Mouse (Mus musculus) forebrain, embryonic 13.5 days (tissue): Measurements from ENCODE around the gene Nsmce1. TPM values are rescaled to one million over a fixed set of nuclear protein-coding genes. Genes with fewer than 3 reads are reported as not detected.

Experiments used
- ATAC-seq: fragments of 200-750 bp; cut with Nextera tagmentation; 2 replicates; pipeline ENCODE4 v1.8.0; 2017
- H3K27ac ChIP-seq: fragments of 300-500 bp; sonication (generic); 2 replicates; pipeline ENCODE4 v1.5.1; 2015; ENCODE audit warnings: inconsistent platforms, mild to moderate bottlenecking, moderate library complexity
- H3K27me3 ChIP-seq: fragments of 300-500 bp; sonication (generic); 2 replicates; pipeline ENCODE4 v1.6.1; 2015; ENCODE audit warnings: mild to moderate bottlenecking, inconsistent platforms
- H3K36me3 ChIP-seq: fragments of 300-500 bp; sonication (generic); 2 replicates; pipeline ENCODE4 v1.6.1; 2015; ENCODE audit warnings: mild to moderate bottlenecking, inconsistent platforms; ENCODE audit not compliant: poor library complexity, severe bottlenecking
- H3K4me1 ChIP-seq: fragments of 300-500 bp; sonication (generic); 2 replicates; pipeline ENCODE4 v1.6.1; 2015; ENCODE audit warnings: inconsistent platforms
- H3K4me2 ChIP-seq: fragments of 300-500 bp; sonication (generic); 2 replicates; pipeline ENCODE4 v1.6.1; 2015; ENCODE audit warnings: inconsistent platforms, mild to moderate bottlenecking, moderate library complexity
- H3K4me3 ChIP-seq: fragments of 300-500 bp; sonication (generic); 2 replicates; pipeline ENCODE4 v1.5.1; 2015; ENCODE audit warnings: mild to moderate bottlenecking, inconsistent platforms
- H3K9ac ChIP-seq: fragments of 300-500 bp; sonication (generic); 2 replicates; pipeline ENCODE4 v1.6.1; 2015; ENCODE audit warnings: mild to moderate bottlenecking, inconsistent platforms
- H3K9me3 ChIP-seq: fragments of 300-500 bp; sonication (generic); replicated peaks from 2 replicates; pipeline ENCODE4 v1.6.1; 2016; ENCODE audit warnings: inconsistent platforms
- WGBS: fragments of 180-500 bp; shearing (Covaris S2); methylation state at CpG from one replicate; pipeline ENCODE4 v1.1.7; 2015; 5-methylcytosine and 5-hydroxymethylcytosine counted together
- polyA plus RNA-seq: library from polyadenylated mRNA; unstranded; fragments of >200 nt; fragmentation: Nextera tagmentation; extraction: Ambion mirVana; gene quantifications from 2 replicates; pipeline ENCODE4 v1.2.1, GENCODE M21; 2015

The Nsmce1 gene
- polyA plus RNA-seq, 1 experiment from 2014 or later = 137 TPM

- H3K9me3 ChIP-seq = no peaks in the 10 kb centered on the region
- no peak overlapping the region for H3K9ac ChIP-seq
- H3K36me3 ChIP-seq = no peaks in the 10 kb centered on the region
- H3K4me3 ChIP-seq = no peak overlapping the region
- no peaks in the 10 kb centered on the region for H3K4me1 ChIP-seq
- ATAC-seq = no peak
- WGBS = 86% methylated on average over 2 of the region's 2 CpGs
- H3K27ac ChIP-seq = no peak overlapping the region
- no peak overlapping the region for H3K4me2 ChIP-seq
- H3K27me3 ChIP-seq = no peaks in the 10 kb centered on the region
Measured at GRCm38 (mm10) chr7:125507279-125507678, 15.9 kb upstream of the Nsmce1 start.

DNA sequence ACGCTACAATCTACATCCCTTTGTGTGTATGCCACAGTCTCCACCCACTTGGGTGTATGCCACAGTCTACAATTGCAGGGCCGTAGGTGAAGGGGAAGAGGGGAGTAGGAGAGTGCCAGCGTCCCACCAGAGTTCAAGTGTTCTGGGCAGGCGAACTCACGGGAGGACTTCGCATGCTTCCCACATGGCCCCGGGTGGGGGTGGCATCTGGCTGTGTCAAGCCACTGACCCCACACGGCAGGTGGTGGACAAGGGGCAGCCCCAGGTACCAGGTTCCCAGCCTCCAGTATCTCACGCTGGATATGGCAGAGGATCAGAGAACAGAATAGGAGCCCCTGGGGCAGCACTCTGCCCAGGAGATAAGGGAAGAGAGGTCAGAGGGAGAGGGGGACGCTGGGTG is 14.2 kb upstream of the Nsmce1 start:
- ATAC-seq = no peak
- H3K9me3 ChIP-seq = no peaks in the 10 kb centered on the region
- WGBS = 83% methylated on average over 10 of the region's 10 CpGs

DNA sequence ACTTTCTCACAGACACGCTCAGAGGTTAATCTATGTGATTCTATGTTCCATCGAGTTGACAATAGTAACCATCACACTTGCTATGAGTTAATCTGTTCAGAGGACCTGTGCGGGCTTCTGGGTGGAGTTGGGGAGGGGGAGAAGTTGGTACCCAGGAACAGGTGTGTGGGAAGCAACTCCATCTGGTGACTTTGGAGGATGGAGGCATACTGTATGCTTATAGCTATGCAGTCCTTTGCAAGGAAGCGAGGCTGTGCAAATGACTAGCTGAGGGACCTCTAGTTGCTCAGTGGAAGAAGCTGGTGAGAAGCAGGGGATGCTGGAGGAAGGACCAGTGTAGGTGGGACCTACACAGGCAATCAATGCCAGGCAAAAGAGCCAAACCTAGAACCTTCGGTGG is 13.2 kb upstream of the Nsmce1 start:
- 86% methylated on average over 5 of the region's 5 CpGs for WGBS
- no peak for ATAC-seq
- no peak overlapping the region for H3K4me3 ChIP-seq
- H3K4me1 ChIP-seq = no peaks in the 10 kb centered on the region; the same call in 1 of the 2 replicates
- no peaks in the 10 kb centered on the region for H3K27me3 ChIP-seq
- H3K36me3 ChIP-seq = no peaks in the 10 kb centered on the region
- H3K9ac ChIP-seq = no peak overlapping the region
- H3K9me3 ChIP-seq = no peaks in the 10 kb centered on the region
- H3K4me2 ChIP-seq = no peak overlapping the region
- H3K27ac ChIP-seq = no peak overlapping the region

More for the DNA sequence above, 14.2 kb upstream of the Nsmce1 start:
- no peak overlapping the region for H3K9ac ChIP-seq
- no peaks in the 10 kb centered on the region for H3K27me3 ChIP-seq
- no peak overlapping the region for H3K27ac ChIP-seq
- no peaks in the 10 kb centered on the region for H3K4me1 ChIP-seq
- no peak overlapping the region for H3K4me3 ChIP-seq
- H3K36me3 ChIP-seq = no peaks in the 10 kb centered on the region
- H3K4me2 ChIP-seq = no peak overlapping the region

GRCm38 (mm10) chr7:125503374-125504092 is 12.1 kb upstream of the Nsmce1 start:
- Histone ChIP-seq H3K4me2 (no peak overlapping the region), H3K4me3 (no peak overlapping the region), H3K27me3 (no peaks in the 10 kb centered on the region), H3K36me3 (no peaks in the 10 kb centered on the region), H3K9ac (no peak overlapping the region), H3K27ac (no peak overlapping the region), H3K9me3 (no peaks in the 10 kb centered on the region), H3K4me1 (no peaks in the 10 kb centered on the region; the same call in 1 of the 2 replicates)
- WGBS = 85% methylated on average over 5 of the region's 5 CpGs
- ATAC-seq = no peak

DNA sequence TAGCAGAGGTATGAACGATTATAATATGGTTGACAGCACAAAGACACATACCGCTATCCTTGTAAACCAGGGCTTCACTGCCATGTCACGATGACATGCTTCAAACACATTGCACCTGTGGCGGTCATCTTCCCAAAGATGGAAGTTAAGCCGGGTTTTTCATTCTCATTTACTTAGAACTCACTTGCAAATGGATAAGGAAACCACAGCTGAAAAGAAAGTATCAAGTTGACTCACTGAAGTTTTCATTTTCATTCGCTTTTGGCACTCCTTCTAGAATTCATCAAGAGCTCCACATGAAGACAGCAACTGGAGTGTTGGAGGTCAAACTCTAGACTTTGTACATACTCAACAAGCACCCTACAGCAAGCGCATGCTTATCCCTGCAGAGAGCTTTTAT is 9.5 kb upstream of the Nsmce1 start:
- Histone ChIP-seq H3K36me3 (no peaks in the 10 kb centered on the region), H3K9me3 (no peaks in the 10 kb centered on the region), H3K27me3 (no peaks in the 10 kb centered on the region), H3K4me2 (no peak overlapping the region), H3K4me3 (no peak overlapping the region), H3K27ac (no peak overlapping the region), H3K9ac (no peak overlapping the region), H3K4me1 (no peaks in the 10 kb centered on the region; the same call in 1 of the 2 replicates)
- no peak for ATAC-seq
- WGBS = 92% methylated on average over 7 of the region's 7 CpGs

DNA sequence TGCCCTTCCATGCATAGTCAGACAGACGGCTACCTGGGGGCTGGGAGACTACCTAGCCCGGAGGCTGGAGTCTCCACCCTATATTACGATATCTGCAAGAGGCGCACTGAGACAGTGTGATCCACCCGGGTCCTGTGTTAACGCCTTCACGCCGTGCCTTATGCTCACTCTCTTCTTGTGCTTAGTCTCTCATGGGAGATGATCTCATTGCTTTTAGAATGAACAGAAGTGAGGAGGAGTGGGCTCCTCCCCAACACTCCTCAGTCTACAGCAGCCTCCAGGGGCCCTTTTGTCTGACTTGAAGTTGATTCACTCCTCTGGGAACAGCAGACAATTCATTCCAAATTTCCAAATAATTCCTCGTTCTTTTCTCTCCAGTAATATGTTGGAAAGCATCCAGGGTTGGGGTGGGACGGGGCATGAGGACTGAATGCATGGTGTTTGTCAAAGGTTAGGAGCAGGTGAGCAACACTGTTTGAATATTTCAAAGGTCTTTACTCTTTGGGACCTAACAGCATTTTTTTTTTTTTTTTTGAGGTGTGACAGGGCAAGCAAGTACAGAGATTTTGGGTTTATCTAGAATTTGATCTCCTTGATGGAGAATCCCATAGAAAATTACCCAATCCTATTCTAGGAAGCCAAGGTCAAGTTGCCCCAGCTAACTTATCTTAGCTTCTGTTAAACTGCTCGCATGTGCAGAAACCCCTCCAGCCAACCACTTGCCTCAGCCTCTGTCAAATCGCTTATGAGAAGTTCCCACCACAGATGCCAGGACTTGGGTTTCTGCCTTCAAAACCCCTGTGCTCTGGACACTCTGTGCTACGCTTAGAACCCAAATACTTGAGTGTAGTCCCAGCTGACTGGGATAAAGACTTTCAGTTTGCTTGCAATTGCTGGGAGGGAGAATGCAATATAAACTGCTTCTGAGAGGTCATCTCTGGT is 8.8 kb upstream of the Nsmce1 start:
- no peak overlapping the region for H3K27ac ChIP-seq

DNA sequence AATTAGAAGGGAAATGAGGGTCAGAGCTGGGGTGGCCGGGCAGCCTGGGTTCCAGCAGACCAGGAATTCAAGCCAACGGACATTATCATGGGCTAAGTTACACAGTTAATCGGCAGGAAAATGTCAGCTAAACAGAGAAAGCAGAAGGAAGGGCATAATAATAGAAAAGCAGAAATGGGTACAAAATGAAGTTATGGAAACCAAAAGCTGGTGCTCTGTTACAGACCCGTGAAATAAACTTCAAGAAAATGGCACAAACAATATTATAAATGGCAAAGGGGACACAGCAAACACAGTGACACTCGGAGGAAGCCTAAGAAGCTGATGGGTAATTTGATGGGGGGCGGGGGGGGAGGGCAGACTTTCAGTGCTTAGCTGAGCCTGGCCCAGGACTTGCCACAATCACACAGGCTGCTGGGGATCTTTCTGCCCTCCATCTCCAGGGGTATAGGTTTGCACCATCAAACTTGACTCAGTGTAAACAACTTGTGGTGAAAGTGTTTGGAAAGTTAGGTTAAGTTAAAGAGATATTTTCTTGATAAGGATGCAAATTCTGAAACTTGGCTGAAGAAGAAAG is 4.6 kb upstream of the Nsmce1 start:
- Histone ChIP-seq H3K4me2 (no peak overlapping the region), H3K27ac (no peak overlapping the region), H3K4me3 (no peak overlapping the region), H3K9me3 (no peaks in the 10 kb centered on the region), H3K9ac (no peak overlapping the region), H3K27me3 (0 out of 2 replicates have a peak, but pooled peaks cover 4% of the 10 kb centered on the region), H3K4me1 (peaks cover 6% of the 10 kb centered on the region), H3K36me3 (no peaks in the 10 kb centered on the region)
- ATAC-seq = no peak
- WGBS = 86% methylated on average over 6 of the region's 6 CpGs

More for the DNA sequence above, 8.8 kb upstream of the Nsmce1 start:
- H3K4me1 ChIP-seq = no peaks in the 10 kb centered on the region; the same call in 1 of the 2 replicates
- no peak overlapping the region for H3K4me2 ChIP-seq
- WGBS = 73% methylated on average over 13 of the region's 13 CpGs
- ATAC-seq = no peak; the same call in 1 of the 2 replicates
- no peak overlapping the region for H3K4me3 ChIP-seq
- no peaks in the 10 kb centered on the region for H3K27me3 ChIP-seq
- no peaks in the 10 kb centered on the region for H3K9me3 ChIP-seq
- H3K36me3 ChIP-seq = no peaks in the 10 kb centered on the region
- H3K9ac ChIP-seq = no peak overlapping the region

DNA sequence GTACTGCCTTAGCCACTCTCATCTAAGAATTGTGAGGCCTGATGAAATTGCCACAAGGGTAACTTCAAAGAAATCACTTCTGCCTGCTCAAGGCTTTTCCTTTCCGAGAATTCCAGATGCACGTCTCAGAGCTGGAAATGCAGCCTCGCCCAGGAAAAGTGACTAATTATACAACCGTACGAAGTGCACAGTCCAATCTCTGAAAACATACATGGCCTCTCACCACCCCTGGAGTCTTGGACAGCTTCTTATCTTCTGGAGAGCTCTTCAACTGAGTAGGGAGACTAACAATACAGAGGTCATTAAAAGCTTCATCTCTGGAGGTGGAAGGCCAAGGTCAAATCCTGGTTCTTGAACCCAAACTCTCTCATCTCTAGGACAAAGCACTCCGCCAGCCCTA is 1.2 kb upstream of the Nsmce1 start:
- Histone ChIP-seq H3K27me3 (0 out of 2 replicates have a peak, but pooled peaks cover 4% of the 10 kb centered on the region), H3K9ac (peak overlapping the region; percentile 79; the same call in 1 of the 2 replicates), H3K27ac (no peak overlapping the region), H3K9me3 (no peaks in the 10 kb centered on the region), H3K4me1 (peaks cover 19% of the 10 kb centered on the region), H3K36me3 (no peaks in the 10 kb centered on the region), H3K4me2 (no peak overlapping the region), H3K4me3 (no peak overlapping the region)
- no peak for ATAC-seq
- WGBS = 90% methylated on average over 6 of the region's 6 CpGs

DNA sequence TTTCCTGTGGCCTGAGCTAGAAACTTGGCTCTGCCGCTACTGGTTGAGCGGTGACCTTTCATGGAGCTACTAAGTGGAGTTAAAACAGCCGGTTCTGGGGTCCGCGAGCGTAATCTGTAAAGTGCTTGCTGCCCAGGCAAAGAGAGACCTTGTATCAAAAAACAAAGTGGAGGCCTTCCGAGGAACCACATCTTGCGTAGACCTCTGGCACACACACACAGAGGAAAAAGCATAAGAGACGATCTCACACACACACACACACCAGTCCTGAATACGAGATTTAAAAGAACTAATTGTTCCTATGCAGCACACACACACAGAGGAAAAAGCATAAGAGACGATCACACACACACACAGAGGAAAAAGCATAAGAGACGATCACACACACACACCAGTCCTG is 364 bp upstream of the Nsmce1 start:
- Histone ChIP-seq H3K9ac (peak overlapping the region; percentile 79), H3K27ac (peak overlapping the region; percentile 88), H3K9me3 (no peaks in the 10 kb centered on the region), H3K4me1 (peaks cover 19% of the 10 kb centered on the region), H3K4me3 (peak overlapping the region; percentile 59), H3K27me3 (0 out of 2 replicates have a peak, but pooled peaks cover 4% of the 10 kb centered on the region), H3K36me3 (no peaks in the 10 kb centered on the region), H3K4me2 (peak overlapping the region; percentile 76)
- WGBS = 16% methylated on average over 12 of the region's 12 CpGs
- ATAC-seq = peak; percentile 36

- no peak overlapping the region for H3K4me2 ChIP-seq
- H3K4me3 ChIP-seq = no peak overlapping the region
- H3K9me3 ChIP-seq = no peaks in the 10 kb centered on the region
- peaks cover 19% of the 10 kb centered on the region for H3K4me1 ChIP-seq
- ATAC-seq = no peak
- WGBS = 96% methylated on average over 2 of the region's 2 CpGs
- H3K36me3 ChIP-seq = peaks cover 19% of the 10 kb centered on the region
- no peak overlapping the region for H3K9ac ChIP-seq
- no peak overlapping the region for H3K27ac ChIP-seq
- 0 out of 2 replicates have a peak, but pooled peaks cover 4% of the 10 kb centered on the region for H3K27me3 ChIP-seq
Measured at GRCm38 (mm10) chr7:125489636-125490035, 1.8 kb downstream of the Nsmce1 start.

DNA sequence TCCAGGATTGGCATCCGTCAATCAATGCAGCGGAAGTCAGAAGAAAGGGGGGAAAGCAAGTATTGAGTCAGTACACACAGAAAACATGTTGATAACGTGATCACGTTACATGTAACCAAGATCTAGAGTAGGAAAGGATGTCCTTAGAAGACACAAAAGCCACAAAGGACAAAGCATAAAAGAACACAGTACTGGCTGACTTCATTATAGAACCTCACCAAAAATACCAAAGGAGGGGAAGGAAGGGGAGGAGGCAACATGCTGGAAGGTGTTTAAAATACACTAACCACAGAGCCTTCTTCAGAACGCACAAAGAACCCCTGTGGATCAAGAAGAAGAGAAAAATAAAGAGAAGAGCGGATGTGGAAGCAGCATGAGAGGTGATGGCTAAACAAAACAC is 2.7 kb downstream of the Nsmce1 start:
- no peak for ATAC-seq

GRCm38 (mm10) chr7:125487126-125487525 is 4.3 kb downstream of the Nsmce1 start:
- 90% methylated on average over 10 of the region's 10 CpGs for WGBS
- H3K9me3 ChIP-seq = no peaks in the 10 kb centered on the region
- H3K36me3 ChIP-seq = peaks cover 40% of the 10 kb centered on the region
- H3K27me3 ChIP-seq = no peaks in the 10 kb centered on the region
- H3K4me3 ChIP-seq = no peak overlapping the region
- peaks cover 18% of the 10 kb centered on the region for H3K4me1 ChIP-seq
- H3K4me2 ChIP-seq = no peak overlapping the region
- no peak overlapping the region for H3K9ac ChIP-seq
- ATAC-seq = no peak
- H3K27ac ChIP-seq = no peak overlapping the region

More for the DNA sequence above, 2.7 kb downstream of the Nsmce1 start:
- Histone ChIP-seq H3K27ac (no peak overlapping the region), H3K4me3 (no peak overlapping the region), H3K36me3 (peaks cover 28% of the 10 kb centered on the region), H3K4me1 (peaks cover 19% of the 10 kb centered on the region), H3K27me3 (no peaks in the 10 kb centered on the region), H3K4me2 (no peak overlapping the region), H3K9ac (peak overlapping the region; percentile 37; the same call in 1 of the 2 replicates), H3K9me3 (no peaks in the 10 kb centered on the region)
- 82% methylated on average over 6 of the region's 6 CpGs for WGBS
